Mouse (Mus musculus) lung, adult 18-20 months (tissue): Measurements from ENCODE around the gene Spaca9.

ENCODE experiments used
- DNase-seq, 2 experiments: peaks; one replicate each; pipeline ENCODE4 v3.0.0; 2022; ENCODE audit warnings: mixed read lengths in 2 of 2

The Spaca9 gene

GRCm38 (mm10) chr2:28662891-28663290, 36.6 kb downstream of the Spaca9 start:
- DNase-seq = no peak

DNA sequence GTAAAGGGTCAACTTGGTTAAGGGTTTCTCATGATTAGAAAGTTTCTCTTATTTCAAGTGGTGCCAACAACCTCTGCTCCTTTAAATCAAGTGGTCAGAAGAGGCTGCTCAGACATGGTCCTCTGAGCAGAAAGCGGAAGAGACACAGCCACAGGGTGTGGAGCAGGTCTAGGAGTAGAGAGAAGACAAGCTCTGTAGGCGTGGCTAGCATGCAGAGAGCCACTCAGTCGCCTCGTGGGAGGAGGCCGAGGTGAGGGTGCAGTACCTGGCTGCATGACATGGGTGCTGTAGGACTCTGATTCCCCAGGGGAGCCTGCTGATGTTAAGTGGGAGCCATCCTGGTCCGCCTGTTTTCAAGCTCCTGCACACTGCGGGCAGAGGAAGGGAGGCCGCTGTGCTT, 43.3 kb downstream of the Spaca9 start:
- peak; percentile 39 to 53 for DNase-seq

- no peak for DNase-seq
Measured at GRCm38 (mm10) chr2:28654295-28654694, 45.2 kb downstream of the Spaca9 start.

- no peak for DNase-seq
Measured at GRCm38 (mm10) chr2:28653351-28653750, 46.2 kb downstream of the Spaca9 start.

GRCm38 (mm10) chr2:28650526-28650925, 49.0 kb downstream of the Spaca9 start:
- DNase-seq = no peak

GRCm38 (mm10) chr2:28643081-28643480, 56.4 kb downstream of the Spaca9 start:
- DNase-seq = no peak
